Mouse (Mus musculus) brain, embryonic 14.5 days (tissue): ENCODE results near the gene Fam163b.

Experiments
- CTCF ChIP-seq: fragments of 200-500 bp; IDR thresholded peaks from 2 replicates; pipeline ENCODE4 v1.5.1; 2012; ENCODE audit warnings: inconsistent platforms, mild to moderate bottlenecking, moderate library complexity, borderline replicate concordance; ENCODE audit not compliant: insufficient read depth, insufficient read length; ENCODE audit errors: extremely low read depth
- POLR2A ChIP-seq: fragments of 200-500 bp; IDR thresholded peaks from 2 replicates; pipeline ENCODE4 v1.6.1; 2012; ENCODE audit warnings: mild to moderate bottlenecking, inconsistent platforms, borderline replicate concordance; ENCODE audit not compliant: poor library complexity, insufficient read depth, insufficient read length, severe bottlenecking; ENCODE audit errors: extremely low read depth

DNA sequence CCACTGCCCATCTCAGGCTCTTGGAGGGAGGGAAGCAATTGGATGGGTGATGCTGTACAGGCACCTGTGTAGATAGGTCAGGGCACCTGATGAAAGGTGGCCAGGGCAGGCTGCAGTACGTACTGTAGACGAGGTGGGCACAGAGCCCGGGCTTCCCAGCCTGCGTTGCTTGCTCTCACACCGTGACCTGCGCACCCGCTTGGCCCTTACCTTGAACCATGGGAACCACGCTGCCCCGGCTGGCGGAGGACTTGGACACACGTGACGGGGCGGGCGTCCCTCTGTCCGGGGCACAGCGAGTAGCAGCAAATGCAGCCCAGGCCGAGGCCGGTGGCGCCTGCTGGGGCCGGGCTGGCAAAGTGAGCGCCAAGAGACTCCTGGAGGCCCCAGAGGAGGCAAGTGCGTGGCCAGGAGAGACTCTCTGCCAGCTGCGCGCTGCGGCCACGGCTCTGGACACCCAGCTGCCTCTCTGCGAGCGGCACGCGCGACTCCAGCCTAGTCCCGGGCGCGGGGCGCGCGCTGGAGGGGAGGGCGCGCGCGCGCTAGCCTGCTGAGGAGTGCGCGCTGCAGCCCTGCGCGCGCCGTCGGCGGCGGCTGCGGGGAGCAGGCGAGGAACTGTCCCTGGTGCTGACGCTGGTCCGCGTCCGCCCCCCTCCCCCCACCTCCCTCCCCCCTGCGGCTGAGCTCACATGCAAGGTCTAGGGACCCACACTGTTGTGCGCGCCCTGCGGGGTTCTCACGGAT, at the start of gene Fam163b:
- TF ChIP-seq CTCF (no peak), POLR2A (0 out of 2 replicates have a peak, but pooled peaks have one; percentile 9)
